Mouse (Mus musculus) liver, embryonic 11.5 days (tissue): ENCODE data around the gene Ptprj. TPM values are rescaled to one million over a fixed set of nuclear protein-coding genes. Genes with fewer than 3 reads are reported as not detected.

Source experiments
- ATAC-seq: fragments of 200-750 bp; cut with Nextera tagmentation; replicated peaks from 2 replicates; pipeline ENCODE4 v1.8.0; 2017; ENCODE audit warnings: moderate number of reproducible peaks, mild to moderate bottlenecking, moderate TSS enrichment, moderate library complexity; ENCODE audit not compliant: low FRiP score
- DNase-seq: peaks from one replicate; pipeline ENCODE4 v3.0.0-alpha.2; 2017; ENCODE audit warnings: low spot score
- H3K27ac ChIP-seq: fragments of 300-500 bp; sonication (generic); 2 replicates; pipeline ENCODE4 v1.5.1; 2014; ENCODE audit warnings: mild to moderate bottlenecking, low read depth, low read length, control low read depth
- H3K27me3 ChIP-seq: fragments of 300-500 bp; sonication (generic); replicated peaks from 2 replicates; pipeline ENCODE4 v1.6.1; 2014; ENCODE audit warnings: low read length, mixed read lengths; ENCODE audit not compliant: control insufficient read depth, insufficient read depth
- H3K36me3 ChIP-seq: fragments of 300-500 bp; sonication (generic); 2 replicates; pipeline ENCODE4 v1.6.1; 2014; ENCODE audit warnings: mild to moderate bottlenecking, low read length, moderate library complexity, mixed read lengths; ENCODE audit not compliant: control insufficient read depth, insufficient read depth
- H3K4me1 ChIP-seq: fragments of 300-500 bp; sonication (generic); replicated peaks from 2 replicates; pipeline ENCODE4 v1.6.1; 2014; ENCODE audit warnings: low read length, mixed read lengths; ENCODE audit not compliant: control insufficient read depth, insufficient read depth
- H3K4me2 ChIP-seq: fragments of 300-500 bp; sonication (generic); 2 replicates; pipeline ENCODE4 v1.6.1; 2014; ENCODE audit warnings: mild to moderate bottlenecking, control low read depth, moderate library complexity
- H3K4me3 ChIP-seq: fragments of 300-500 bp; sonication (generic); 2 replicates; pipeline ENCODE4 v1.5.1; 2014; ENCODE audit warnings: low read depth, low read length, control low read depth
- H3K9ac ChIP-seq: fragments of 300-500 bp; sonication (generic); 2 replicates; pipeline ENCODE4 v1.6.1; 2014; ENCODE audit warnings: low read depth, low read length, control low read depth
- H3K9me3 ChIP-seq: fragments of 300-500 bp; sonication (generic); 2 replicates; pipeline ENCODE4 v1.6.1; 2016; ENCODE audit warnings: low read length, inconsistent platforms, mixed read lengths; ENCODE audit not compliant: control insufficient read depth
- WGBS: fragments of 180-500 bp; shearing (Covaris S2); extraction: QIAGEN DNeasy Blood & Tissue Kit; methylation state at CpG from one replicate; pipeline ENCODE4 v1.1.7; 2014; 5-methylcytosine and 5-hydroxymethylcytosine counted together
- polyA plus RNA-seq: library from polyadenylated mRNA; unstranded; fragments of >200 nt; fragmentation: Nextera tagmentation; extraction: Ambion mirVana; gene quantifications from 2 replicates; pipeline ENCODE4 v1.2.1, GENCODE M21; 2014

Gene Ptprj
- polyA plus RNA-seq, 1 experiment from 2014 or later: 5.1 TPM

DNA sequence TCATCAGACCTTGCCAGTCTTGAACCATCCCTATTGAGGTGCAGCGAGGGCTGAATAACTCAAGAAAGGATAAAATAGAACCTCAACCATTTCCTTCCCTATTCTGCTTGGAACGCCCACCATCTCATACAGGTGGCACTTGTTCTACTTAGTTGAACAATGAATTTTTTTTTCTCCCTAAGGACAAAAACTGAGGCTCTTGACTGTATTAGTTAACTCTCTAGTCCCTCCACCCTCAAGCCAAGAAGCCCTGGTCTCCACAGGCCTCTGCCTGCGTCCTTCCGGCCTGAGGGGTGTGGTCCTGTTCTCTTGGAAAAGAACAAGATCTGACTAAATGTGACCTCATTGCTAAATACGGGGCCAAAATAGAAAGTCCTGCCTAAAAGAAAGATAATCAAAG, 48.4 kb downstream of the Ptprj start:
- Histone ChIP-seq H3K4me3 (no peak overlapping the region), H3K27me3 (no peaks in the 10 kb centered on the region), H3K27ac (no peak overlapping the region), H3K9ac (no peak overlapping the region), H3K36me3 (no peaks in the 10 kb centered on the region), H3K4me2 (no peak overlapping the region), H3K9me3 (no peaks in the 10 kb centered on the region), H3K4me1 (peaks cover 19% of the 10 kb centered on the region)
- WGBS: 79% methylated on average over 5 of the region's 5 CpGs
- ATAC-seq: no peak
- no peak for DNase-seq

DNA sequence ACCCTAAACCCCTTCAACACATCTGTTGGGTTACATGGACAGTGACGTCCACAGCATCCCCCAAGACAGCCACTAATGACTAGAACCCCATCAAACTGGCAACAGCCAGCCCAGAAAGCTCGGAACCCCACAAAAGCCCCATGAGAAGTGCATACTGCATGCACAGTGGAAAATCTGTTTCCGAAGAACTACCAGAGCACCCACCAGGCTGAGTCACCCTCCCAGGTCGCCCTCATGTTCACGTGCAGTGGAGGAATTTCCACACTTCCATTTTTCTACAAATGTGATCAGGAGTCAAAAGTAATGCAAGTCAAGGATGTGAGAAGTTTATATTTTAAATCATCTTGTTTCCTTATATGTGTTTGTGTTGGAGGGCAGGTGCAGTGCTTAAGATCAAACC, 52.3 kb downstream of the Ptprj start:
- Histone ChIP-seq H3K9ac (no peak overlapping the region), H3K27ac (no peak overlapping the region), H3K27me3 (no peaks in the 10 kb centered on the region), H3K9me3 (no peaks in the 10 kb centered on the region), H3K36me3 (no peaks in the 10 kb centered on the region), H3K4me1 (peaks cover 34% of the 10 kb centered on the region), H3K4me2 (no peak overlapping the region), H3K4me3 (no peak overlapping the region)
- WGBS: 81% methylated on average over 5 of the region's 5 CpGs
- no peak for DNase-seq
- ATAC-seq: no peak

DNA sequence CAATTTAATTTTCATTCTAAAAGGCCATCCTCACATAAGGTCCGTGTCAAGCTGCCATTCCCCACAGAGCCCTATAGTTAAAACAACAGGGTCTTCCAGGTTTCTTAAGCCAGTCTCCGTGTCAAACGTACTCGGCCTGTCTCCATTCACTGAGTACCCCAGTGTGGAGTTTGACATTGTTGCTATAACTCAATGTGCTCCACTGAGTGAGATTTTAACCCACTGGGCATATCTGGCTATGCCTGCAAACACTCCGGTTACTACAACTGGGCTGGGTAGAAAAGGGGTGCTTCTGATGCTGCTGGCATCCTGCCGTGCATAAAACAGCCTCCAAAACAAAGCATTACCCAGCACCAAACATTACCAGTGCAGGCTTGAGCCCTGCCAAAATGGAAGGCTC, 53.5 kb downstream of the Ptprj start:
- 81% methylated on average over 6 of the region's 6 CpGs for WGBS
- no peaks in the 10 kb centered on the region for H3K27me3 ChIP-seq
- H3K27ac ChIP-seq: no peak overlapping the region
- H3K4me1 ChIP-seq: peaks cover 37% of the 10 kb centered on the region
- no peaks in the 10 kb centered on the region for H3K9me3 ChIP-seq
- H3K36me3 ChIP-seq: no peaks in the 10 kb centered on the region
- ATAC-seq (no peak), DNase-seq (no peak)
- H3K4me3 ChIP-seq: no peak overlapping the region
- H3K4me2 ChIP-seq: no peak overlapping the region
- H3K9ac ChIP-seq: no peak overlapping the region

DNA sequence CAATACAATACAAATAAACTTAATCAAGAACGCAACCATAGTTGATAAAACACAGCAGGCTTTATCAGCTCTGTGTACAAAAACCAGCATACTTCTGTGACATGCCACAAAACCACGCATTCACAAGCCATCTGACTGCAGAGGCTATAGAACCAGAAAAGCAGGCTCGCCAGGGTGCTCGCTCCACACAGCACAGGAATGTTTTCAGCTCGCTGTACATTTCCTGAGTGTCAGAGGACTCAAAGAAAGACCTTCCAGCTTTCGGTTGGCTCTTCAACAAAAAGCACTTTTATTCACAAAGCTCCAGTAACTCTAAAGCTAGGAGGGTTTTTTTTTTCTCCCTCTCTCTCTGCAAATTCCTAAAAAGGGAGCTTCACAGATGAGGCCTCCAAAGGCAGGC, 53.9 kb downstream of the Ptprj start:
- Histone ChIP-seq H3K27ac (0 out of 2 replicates have a peak overlapping the region, but pooled peaks have one; percentile 17), H3K4me1 (peaks cover 37% of the 10 kb centered on the region), H3K9ac (no peak overlapping the region), H3K9me3 (no peaks in the 10 kb centered on the region), H3K27me3 (no peaks in the 10 kb centered on the region), H3K4me2 (no peak overlapping the region), H3K4me3 (no peak overlapping the region), H3K36me3 (no peaks in the 10 kb centered on the region)
- ATAC-seq (no peak), DNase-seq (no peak)
- WGBS: 47% methylated on average over 6 of the region's 6 CpGs

DNA sequence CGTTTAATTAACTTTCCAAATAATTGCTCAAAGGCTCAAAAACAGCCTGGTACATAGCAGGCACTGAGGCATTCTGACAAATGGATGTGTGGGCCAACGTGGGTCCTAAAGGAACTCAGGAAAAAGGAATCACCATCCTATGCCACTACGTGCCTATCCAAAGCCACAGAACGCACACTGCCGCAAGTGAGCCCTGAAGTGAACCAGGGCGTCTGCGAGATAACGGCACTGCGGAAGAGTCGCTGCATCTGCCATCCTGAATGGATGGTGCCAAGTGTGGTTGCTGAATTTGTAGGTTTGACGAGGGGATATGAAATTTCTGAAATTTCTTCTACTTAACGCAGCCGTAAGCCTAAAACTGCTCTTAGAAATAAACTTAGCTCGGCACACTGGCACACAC, 54.6 kb downstream of the Ptprj start:
- Histone ChIP-seq H3K4me1 (peaks cover 29% of the 10 kb centered on the region), H3K27ac (peak overlapping the region; percentile 17; the same call in 1 of the 2 replicates), H3K27me3 (no peaks in the 10 kb centered on the region), H3K4me3 (no peak overlapping the region), H3K9ac (no peak overlapping the region), H3K36me3 (no peaks in the 10 kb centered on the region), H3K9me3 (no peaks in the 10 kb centered on the region), H3K4me2 (no peak overlapping the region; the same call in 1 of the 2 replicates)
- no peak for DNase-seq
- 73% methylated on average over 14 of the region's 14 CpGs for WGBS
- no peak for ATAC-seq

DNA sequence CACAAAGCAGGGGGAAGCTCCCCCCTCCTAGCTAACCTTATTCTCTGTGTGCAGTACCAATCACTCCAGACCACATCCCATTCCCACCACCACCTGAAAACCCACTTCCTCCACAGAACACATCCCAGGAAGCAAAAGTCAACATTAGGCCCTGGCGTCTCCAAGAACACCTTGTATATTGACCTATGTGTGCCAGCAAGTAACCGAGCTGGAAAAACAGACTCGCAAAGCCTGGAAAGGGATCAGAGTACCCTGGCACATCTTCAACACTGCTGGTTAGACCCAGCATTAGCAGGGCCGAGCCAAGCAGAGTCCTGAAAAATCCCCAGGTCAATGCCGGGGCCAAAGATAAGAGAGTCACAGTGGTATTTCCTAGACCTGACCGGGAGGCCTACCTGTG, 58.0 kb downstream of the Ptprj start:
- H3K9me3 ChIP-seq: no peaks in the 10 kb centered on the region
- no peaks in the 10 kb centered on the region for H3K27me3 ChIP-seq
- H3K36me3 ChIP-seq: no peaks in the 10 kb centered on the region
- no peak overlapping the region for H3K4me2 ChIP-seq
- no peak overlapping the region for H3K9ac ChIP-seq
- no peak overlapping the region for H3K4me3 ChIP-seq
- ATAC-seq: no peak
- DNase-seq: no peak
- H3K4me1 ChIP-seq: peaks cover 21% of the 10 kb centered on the region
- WGBS: 80% methylated on average over 6 of the region's 6 CpGs
- H3K27ac ChIP-seq: no peak overlapping the region

DNA sequence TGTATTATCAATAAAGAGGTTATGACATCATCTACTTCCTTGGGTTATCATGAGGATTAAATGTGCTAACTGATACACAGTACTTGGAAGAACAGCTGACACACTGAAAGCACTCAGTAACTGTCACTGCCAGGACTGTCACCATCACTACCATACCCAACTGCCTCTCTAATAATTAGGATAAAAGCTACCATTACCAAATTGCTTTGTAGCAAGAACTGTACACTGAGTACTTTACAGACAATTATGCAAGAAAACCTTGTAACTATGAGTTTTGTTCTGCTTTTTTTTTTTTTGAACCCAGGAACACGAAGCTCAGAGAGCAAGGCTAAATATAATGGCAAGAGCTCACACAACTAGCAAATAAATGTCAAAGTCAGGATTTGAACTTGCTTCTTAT, 58.5 kb downstream of the Ptprj start:
- WGBS: 83% methylated on average over 1 of the region's 1 CpGs
- Histone ChIP-seq H3K4me3 (no peak overlapping the region), H3K9me3 (no peaks in the 10 kb centered on the region), H3K4me2 (no peak overlapping the region), H3K27ac (no peak overlapping the region), H3K36me3 (no peaks in the 10 kb centered on the region), H3K27me3 (no peaks in the 10 kb centered on the region), H3K4me1 (peaks cover 19% of the 10 kb centered on the region), H3K9ac (no peak overlapping the region)
- ATAC-seq: 0 out of 2 replicates have a peak, but pooled peaks have one; percentile 11
- DNase-seq: no peak

DNA sequence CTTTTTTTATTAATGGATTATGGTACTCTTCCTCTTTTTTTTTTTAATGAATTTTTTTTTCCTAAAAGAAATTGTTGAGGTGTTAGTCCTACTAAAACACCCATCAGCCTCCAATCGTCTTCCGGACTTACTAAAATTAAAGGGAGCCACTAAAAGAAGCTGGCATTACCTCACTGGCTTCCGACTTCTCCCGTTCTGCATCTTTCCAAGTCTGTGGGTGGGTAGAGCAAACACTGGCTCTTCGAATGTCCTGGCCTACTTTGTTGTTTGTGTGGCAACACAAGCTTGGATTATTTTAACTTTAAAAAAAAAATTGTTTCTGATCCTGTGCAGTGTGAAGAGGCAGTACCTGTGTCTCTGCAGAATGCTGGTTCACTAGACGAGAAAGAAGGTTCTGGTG, 62.2 kb downstream of the Ptprj start:
- Histone ChIP-seq H3K4me2 (no peak overlapping the region), H3K36me3 (no peaks in the 10 kb centered on the region), H3K27ac (no peak overlapping the region), H3K9ac (no peak overlapping the region), H3K4me3 (no peak overlapping the region), H3K27me3 (no peaks in the 10 kb centered on the region), H3K4me1 (peaks cover 6% of the 10 kb centered on the region; the same call in 1 of the 2 replicates), H3K9me3 (no peaks in the 10 kb centered on the region)
- DNase-seq: no peak
- 90% methylated on average over 6 of the region's 6 CpGs for WGBS
- no peak for ATAC-seq

DNA sequence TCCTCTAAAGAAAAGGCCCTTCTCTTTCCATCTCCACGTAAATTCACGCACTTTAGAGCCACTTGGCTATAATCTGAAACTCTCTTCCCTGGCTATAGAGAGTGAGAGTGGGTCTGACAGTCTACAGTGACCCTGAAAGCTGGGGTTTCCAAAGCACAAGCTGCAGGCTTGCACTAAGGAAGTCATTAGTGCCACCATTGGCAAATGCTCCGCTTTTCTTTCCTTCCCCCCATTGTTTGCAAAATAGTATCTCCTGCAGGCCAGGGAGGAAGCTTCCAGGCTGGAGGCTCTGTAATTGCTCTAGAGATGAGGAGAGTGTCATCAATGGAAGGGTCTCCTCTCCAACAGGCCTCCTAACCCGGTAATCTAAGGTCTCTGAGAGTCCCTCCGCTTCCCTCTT, 65.5 kb downstream of the Ptprj start:
- Histone ChIP-seq H3K36me3 (no peaks in the 10 kb centered on the region), H3K27ac (no peak overlapping the region), H3K9ac (no peak overlapping the region), H3K4me2 (no peak overlapping the region), H3K4me1 (no peaks in the 10 kb centered on the region), H3K9me3 (no peaks in the 10 kb centered on the region), H3K4me3 (no peak overlapping the region), H3K27me3 (no peaks in the 10 kb centered on the region)
- DNase-seq: no peak
- no peak for ATAC-seq
- 66% methylated on average over 5 of the region's 5 CpGs for WGBS
